Mouse (Mus musculus): ENCODE measurements around the gene Eif2b3.

- no peak for TF ChIP-seq GATA1 (IDR thresholded peaks at IDR 0.05; ENCODE audit: low read length)
- no peak for TF ChIP-seq TAL1 (IDR thresholded peaks at IDR 0.05; ENCODE audit: low read length)
Measured at GRCm38 (mm10) chr4:117056514-117056913, 37.3 kb downstream of the Eif2b3 start.

Data from erythroblast, embryonic 14.5 days (primary cell).